Mouse (Mus musculus) heart, adult 2 months (tissue): ENCODE measurements at regions not wholly inside any gene's neighbourhood (a gene's known extent, or its start where the extent isn't known, plus 50 kb on each side); places are given as distances from the start of the nearest gene placed in this dataset.

Experiments
- CTCF ChIP-seq: fragments of 200-600 bp; IDR thresholded peaks from 2 replicates; pipeline ENCODE4 v1.8.1; 2022; ENCODE audit warnings: antibody characterized with exemption, mild to moderate bottlenecking, moderate library complexity
- EP300 ChIP-seq: fragments of 200-500 bp; IDR thresholded peaks from 2 replicates; pipeline ENCODE4 v1.6.1; 2011; ENCODE audit warnings: low read depth, low read length, control low read depth; ENCODE audit not compliant: insufficient read depth
- POLR2A ChIP-seq: fragments of 200-500 bp; IDR thresholded peaks from 2 replicates; pipeline ENCODE4 v1.6.1; 2011; ENCODE audit warnings: mild to moderate bottlenecking, low read depth, low read length, control low read depth; ENCODE audit not compliant: insufficient read depth

DNA sequence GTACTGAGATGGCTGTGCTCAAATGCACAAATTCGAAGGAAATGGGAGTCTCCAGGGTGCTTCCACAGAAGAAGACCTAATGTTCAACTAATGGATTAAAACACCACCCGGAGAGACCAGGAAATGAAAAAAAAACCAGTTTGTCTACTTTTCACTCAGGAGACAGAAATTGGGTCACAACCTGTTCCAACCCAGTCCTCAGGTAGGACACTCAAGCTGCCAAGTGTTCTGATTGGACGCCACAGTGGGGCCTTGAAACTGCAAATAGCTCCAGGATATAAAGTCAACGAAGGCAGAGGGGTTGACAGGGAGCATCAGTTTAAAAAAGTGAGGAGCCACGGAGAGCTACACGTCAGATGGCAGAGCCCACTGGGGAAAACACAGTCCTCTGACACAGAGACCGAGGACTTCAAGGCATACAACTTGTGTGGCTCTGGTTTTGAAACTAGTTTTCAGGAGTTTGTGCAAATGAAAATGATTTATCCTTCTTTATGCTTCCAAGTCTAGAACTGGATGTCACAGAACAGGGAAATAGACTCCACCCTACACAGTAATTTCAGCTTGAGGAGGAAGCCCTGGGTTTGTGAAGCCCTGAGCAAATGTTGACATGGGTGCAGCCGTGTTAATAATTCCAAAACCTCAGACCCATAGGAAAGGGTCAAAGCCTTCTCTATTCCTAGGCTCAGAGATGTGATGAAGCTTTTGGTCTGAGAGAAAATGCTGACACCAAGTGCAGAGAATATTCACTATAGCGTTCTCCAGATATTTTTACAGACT lies 220.8 kb upstream of the Pik3r1 start:
- TF ChIP-seq CTCF (no peak), POLR2A (no peak), EP300 (no peak)
